Mouse (Mus musculus) T-helper 2 cell (primary cell): Measurements from ENCODE around the gene Magi1.

Experiments
- in situ Hi-C: fragments of 300-600 bp; cut with MboI, MseI; formaldehyde crosslinking; loops from one replicate; pipeline ENCODE4 v1.15.1; 2025; ENCODE audit warnings: high pct_unique_total_duplicates

Magi1 gene

GRCm38 (mm10) chr6:93757353-93758087 is 526.2 kb downstream of the Magi1 start:
- in situ Hi-C loops, result no loop called here

GRCm38 (mm10) chr6:93743145-93743544 is 540.6 kb downstream of the Magi1 start:
- in situ Hi-C loops, result loop anchor here (10.0 kb wide), 1 partner anchor 1062 kb away; no protein-coding TSS in a partner anchor

GRCm38 (mm10) chr6:93739786-93740185 is 543.9 kb downstream of the Magi1 start:
- in situ Hi-C loops, result loop anchor here (10.0 kb wide), 1 partner anchor 1065 kb away; no protein-coding TSS in a partner anchor

GRCm38 (mm10) chr6:93737083-93737482 is 546.6 kb downstream of the Magi1 start:
- in situ Hi-C loops, result no loop called here

- in situ Hi-C loops, result no loop called here
Observed at GRCm38 (mm10) chr6:93736071-93736470, 547.6 kb downstream of the Magi1 start.

- in situ Hi-C loops, result no loop called here
Observed at GRCm38 (mm10) chr6:93733800-93734199, 549.9 kb downstream of the Magi1 start.

- in situ Hi-C loops, result no loop called here
Observed at GRCm38 (mm10) chr6:93729702-93730101, 554.0 kb downstream of the Magi1 start.

- in situ Hi-C loops, result no loop called here
Observed at GRCm38 (mm10) chr6:93728791-93729190, 554.9 kb downstream of the Magi1 start.

GRCm38 (mm10) chr6:93727630-93728178 is 556.0 kb downstream of the Magi1 start:
- in situ Hi-C loops, result no loop called here

GRCm38 (mm10) chr6:93726829-93727455 is 556.8 kb downstream of the Magi1 start:
- in situ Hi-C loops, result no loop called here

GRCm38 (mm10) chr6:93726121-93726520 is 557.6 kb downstream of the Magi1 start:
- in situ Hi-C loops, result no loop called here

- in situ Hi-C loops, result no loop called here
Observed at GRCm38 (mm10) chr6:93724749-93725148, 559.0 kb downstream of the Magi1 start.

GRCm38 (mm10) chr6:93723226-93723625 is 560.5 kb downstream of the Magi1 start:
- in situ Hi-C loops, result no loop called here

- in situ Hi-C loops, result no loop called here
Observed at GRCm38 (mm10) chr6:93719532-93719931, 564.2 kb downstream of the Magi1 start.

GRCm38 (mm10) chr6:93718385-93718784 is 565.3 kb downstream of the Magi1 start:
- in situ Hi-C loops, result no loop called here

GRCm38 (mm10) chr6:93717826-93718375 is 565.8 kb downstream of the Magi1 start:
- in situ Hi-C loops, result no loop called here

- in situ Hi-C loops, result no loop called here
Observed at GRCm38 (mm10) chr6:93716686-93717625, 566.8 kb downstream of the Magi1 start.

GRCm38 (mm10) chr6:93715181-93716180 is 568.2 kb downstream of the Magi1 start:
- in situ Hi-C loops, result no loop called here

- in situ Hi-C loops, result no loop called here
Observed at GRCm38 (mm10) chr6:93704350-93704749, 579.4 kb downstream of the Magi1 start.

GRCm38 (mm10) chr6:93699436-93699835 is 584.3 kb downstream of the Magi1 start:
- in situ Hi-C loops, result no loop called here
